Mouse (Mus musculus): Measurements from ENCODE around the gene Sema4b. TPM values are rescaled to one million over a fixed set of nuclear protein-coding genes. Genes with fewer than 3 reads are reported as not detected.

Gene Sema4b
- polyA plus RNA-seq (2012; rRNA removed; ENCODE audit: low replicate concordance) = 31.2 and 41.9 TPM in 2 replicates

DNA sequence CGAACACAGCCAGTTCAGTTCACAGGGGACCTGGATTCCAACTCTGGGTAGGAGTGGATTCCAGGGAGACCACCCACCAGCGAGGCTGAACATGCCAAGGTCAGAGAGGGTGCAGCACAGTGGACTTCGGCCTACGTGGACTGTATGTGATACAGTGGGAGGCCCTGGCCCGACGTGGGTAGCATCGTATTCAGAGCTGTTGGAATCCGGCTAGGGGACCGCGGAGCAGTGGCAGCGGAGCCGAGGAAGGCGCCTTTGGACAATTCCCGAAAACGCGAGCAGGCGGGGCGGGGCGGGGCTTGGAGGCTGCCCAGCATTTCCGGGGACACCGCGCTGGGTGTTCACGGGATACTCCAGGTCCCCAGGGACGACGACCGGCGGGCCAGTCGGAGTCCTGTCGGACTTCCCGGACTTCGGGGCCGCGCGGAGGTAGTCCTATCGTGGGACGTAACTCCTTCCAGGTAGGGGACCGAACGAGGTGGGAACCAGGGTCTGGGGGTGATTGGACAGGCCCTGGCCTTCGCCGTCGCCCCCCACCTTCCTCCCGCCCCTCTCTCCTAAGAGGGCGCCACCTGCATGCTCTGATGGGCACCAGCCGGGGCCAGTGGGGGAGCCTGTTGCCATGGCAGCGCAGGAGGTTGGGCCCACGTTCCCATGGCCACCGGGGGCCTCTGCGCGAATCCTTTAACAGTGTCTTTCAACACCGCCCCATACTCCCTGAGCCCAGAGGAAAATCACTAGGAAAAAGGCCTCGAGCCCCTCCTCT is at the start of gene Sema4b:
Gene Sema4b, plus strand, starts transcription at position 311 of the 766 bp plus-strand sequence.

DNA sequence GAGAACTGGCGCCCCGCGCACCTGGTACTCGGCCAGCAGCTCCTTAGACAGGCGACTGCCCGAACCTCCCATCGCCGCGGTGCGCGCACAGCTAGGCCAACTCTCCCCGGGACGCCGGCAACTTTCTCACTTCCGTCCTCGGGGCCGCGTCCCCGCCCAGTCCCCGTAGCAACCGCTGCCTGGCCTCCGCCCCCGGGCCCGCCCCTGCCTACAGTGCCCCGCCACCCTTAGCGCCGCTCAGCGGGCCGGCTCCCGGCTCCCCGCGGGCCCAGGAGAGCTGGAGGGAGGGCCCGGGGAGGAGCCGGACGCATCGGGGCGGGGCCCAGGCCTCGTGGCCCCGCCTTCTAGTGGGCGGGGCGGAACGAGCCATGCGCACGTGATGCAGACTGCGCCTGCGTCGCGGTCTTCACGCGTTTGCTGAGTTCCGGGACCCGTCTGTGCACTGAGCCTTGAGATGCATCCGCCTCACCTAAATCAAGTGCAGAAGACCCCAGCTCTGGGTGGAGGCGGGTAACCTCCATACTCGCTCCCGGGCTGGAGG is 45.9 kb downstream of the Sema4b start, which contains the start of the genes Cib1 and Gdpgp1:
Gene Cib1, minus strand, starts transcription at position 325 of the 541 bp plus-strand sequence.
Gene Gdpgp1, plus strand, starts transcription at position 377 of the 541 bp plus-strand sequence.

DNA sequence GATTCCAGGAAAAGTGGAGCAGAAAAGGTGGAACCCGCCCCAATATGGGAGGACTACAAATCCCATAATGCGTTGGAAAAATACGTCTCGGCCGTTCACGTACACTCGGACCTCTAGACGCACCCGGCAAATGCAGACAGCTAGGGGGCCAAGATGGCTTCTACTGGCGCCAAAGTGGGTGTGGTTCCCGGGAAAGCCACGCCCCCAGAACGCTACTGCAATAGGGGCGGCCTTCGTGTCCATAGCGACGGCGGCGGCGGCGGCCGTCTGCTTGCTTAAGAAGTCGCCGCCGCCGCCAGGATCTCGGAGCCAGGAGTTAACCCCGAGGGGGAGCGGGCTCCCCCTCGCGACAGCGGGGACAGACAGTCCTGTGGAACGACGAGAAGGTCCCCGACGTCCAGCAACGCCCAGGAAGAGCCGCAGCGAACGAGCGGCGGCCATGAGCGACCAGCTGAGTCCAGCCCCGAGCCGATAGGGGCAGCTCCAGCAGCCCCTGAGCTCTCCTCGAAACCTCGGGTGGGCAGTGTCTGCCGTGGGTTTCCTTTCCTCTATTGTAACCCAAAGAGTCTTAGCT is 59.6 kb downstream of the Sema4b start, which contains the start of gene Ttll13:
Gene Ttll13, plus strand, starts transcription at position 229 of the 574 bp plus-strand sequence.

DNA sequence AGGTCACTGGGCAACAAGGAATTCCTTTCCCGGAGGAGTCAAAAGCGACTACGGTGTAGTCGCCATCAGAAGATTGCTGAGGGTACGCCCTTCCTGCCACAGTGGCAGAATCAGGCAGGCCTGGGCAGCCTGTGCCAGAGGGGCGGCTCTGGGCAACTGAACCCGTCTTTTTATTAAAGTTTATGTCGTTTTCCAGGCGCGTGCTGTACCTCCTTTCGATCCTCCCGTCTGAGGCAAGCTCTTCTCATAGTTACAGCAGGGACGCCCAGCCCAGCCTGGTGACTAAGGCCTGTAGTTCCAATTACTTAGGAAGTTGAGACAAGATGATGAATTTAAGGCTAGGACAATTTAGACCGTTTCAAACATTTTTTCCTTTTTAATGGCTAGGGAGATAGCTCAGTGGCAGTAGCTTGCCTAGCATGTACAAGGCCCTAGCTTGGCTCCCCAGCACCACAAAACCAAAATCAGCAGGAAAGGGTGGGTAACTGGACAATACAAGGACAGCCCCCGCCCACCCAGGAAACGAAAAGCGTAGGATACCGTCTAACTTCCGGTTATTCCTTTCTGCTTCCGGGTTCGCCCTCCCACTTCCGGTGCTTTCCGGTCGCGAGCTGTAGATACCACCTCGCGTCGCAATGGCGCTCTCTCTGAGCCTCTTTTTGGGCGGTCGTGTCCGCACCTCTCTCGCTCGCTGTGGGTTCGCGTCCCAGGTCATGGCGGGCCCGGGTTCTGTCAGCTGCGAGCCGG is 74.2 kb downstream of the Sema4b start, which contains the start of gene Ngrn:
Gene Ngrn, plus strand, starts transcription at position 591 of the 747 bp plus-strand sequence.

DNA sequence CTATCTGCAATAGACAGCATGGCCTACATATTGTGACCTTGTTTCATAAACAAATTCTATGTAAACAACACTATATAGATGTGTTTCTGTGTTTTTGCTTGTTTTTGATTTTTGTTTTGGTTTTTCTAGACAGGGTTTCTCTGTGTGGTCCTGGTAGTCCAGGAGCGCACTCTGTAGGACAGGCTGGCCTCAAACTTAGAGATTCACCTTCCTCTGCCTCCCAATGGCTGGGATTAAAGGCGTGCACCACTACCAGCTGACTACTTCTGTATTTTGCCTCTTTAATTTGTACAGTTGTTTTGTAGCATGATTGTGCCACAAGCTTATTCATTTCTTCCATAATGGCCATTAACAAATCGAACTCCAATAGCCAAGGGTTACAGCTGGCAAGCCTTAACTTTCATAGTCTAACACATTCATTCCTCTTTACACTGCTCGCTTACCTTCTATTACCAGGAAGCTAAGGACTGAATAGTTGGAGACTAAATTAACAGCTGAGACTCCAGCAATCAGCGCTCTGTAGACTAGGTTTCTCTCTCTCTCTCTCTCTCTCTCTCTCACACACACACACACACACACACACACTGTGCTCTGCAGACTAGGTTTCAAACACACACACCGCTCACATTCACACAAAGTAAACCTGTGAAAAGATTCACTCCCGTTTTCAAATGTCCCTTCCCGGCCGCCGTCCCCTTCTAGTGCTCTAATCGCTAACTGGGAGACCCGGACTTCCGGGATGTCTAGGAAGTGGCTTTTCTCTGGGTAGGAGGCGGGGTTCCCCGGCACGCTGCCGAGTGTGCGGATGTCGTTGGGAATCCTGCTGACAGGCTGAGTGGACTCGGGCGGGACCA is 82.5 kb downstream of the Sema4b start, which contains the start of gene Vps33b:
Gene Vps33b, plus strand, starts transcription at position 753 of the 854 bp plus-strand sequence.

Other genes starting within 250 kb of the Sema4b start
- gene Zfp710, start 162.0 kb upstream of the Sema4b start, polyA plus RNA-seq (2012; rRNA removed; ENCODE audit: low replicate concordance) = 44.8 and 56.6 TPM in 2 replicates
- gene Idh2, start 71.4 kb upstream of the Sema4b start, polyA plus RNA-seq (2012; rRNA removed; ENCODE audit: low replicate concordance) = 92.3 and 157 TPM in 2 replicates
- gene Cib1, start 46.0 kb downstream of the Sema4b start, polyA plus RNA-seq (2012; rRNA removed; ENCODE audit: low replicate concordance) = 108 and 140 TPM in 2 replicates
- 2.9 and 3.6 TPM in 2 replicates for gene Gdpgp1, start 46.0 kb downstream of the Sema4b start, polyA plus RNA-seq (2012; rRNA removed; ENCODE audit: low replicate concordance)
- gene Ttll13, start 59.5 kb downstream of the Sema4b start, polyA plus RNA-seq (2012; rRNA removed; ENCODE audit: low replicate concordance) = 0.72 and 1.2 TPM in 2 replicates
- gene Ngrn, start 74.4 kb downstream of the Sema4b start, polyA plus RNA-seq (2012; rRNA removed; ENCODE audit: low replicate concordance) = 19.5 and 30.0 TPM in 2 replicates
- gene Vps33b, start 82.8 kb downstream of the Sema4b start, polyA plus RNA-seq (2012; rRNA removed; ENCODE audit: low replicate concordance) = 9.9 and 11.9 TPM in 2 replicates
- gene Prc1, start 107.6 kb downstream of the Sema4b start, polyA plus RNA-seq (2012; rRNA removed; ENCODE audit: low replicate concordance) = 3.1 and 5.8 TPM in 2 replicates
- 9.8 and 12.6 TPM in 2 replicates for gene Rccd1, start 137.6 kb downstream of the Sema4b start, polyA plus RNA-seq (2012; rRNA removed; ENCODE audit: low replicate concordance)
- gene Unc45a, start 154.2 kb downstream of the Sema4b start, polyA plus RNA-seq (2012; rRNA removed; ENCODE audit: low replicate concordance) = 54.4 and 99.0 TPM in 2 replicates
- 25.9 and 33.4 TPM in 2 replicates for gene Hddc3, start 156.3 kb downstream of the Sema4b start, polyA plus RNA-seq (2012; rRNA removed; ENCODE audit: low replicate concordance)
- 196 and 199 TPM in 2 replicates for gene Man2a2, start 184.5 kb downstream of the Sema4b start, polyA plus RNA-seq (2012; rRNA removed; ENCODE audit: low replicate concordance)
- gene Fes, start 201.1 kb downstream of the Sema4b start, polyA plus RNA-seq (2012; rRNA removed; ENCODE audit: low replicate concordance) = 38.4 and 41.8 TPM in 2 replicates
- 74.1 and 130 TPM in 2 replicates for gene Furin, start 218.6 kb downstream of the Sema4b start, polyA plus RNA-seq (2012; rRNA removed; ENCODE audit: low replicate concordance)